ENCODE assay signal across 8 mouse cellular contexts in genomic region chr8:126550944-126551357, GRCm38 (mm10). TPM values are rescaled to one million over a fixed set of nuclear protein-coding genes. Genes with fewer than 3 reads are reported as not detected.
DNase-seq lines count a peak whose midpoint lies in the region; ATAC-seq and TF ChIP-seq lines count a peak whose summit lies in the region.

No protein-coding gene starts in this region.

- H3K4me1 ChIP-seq in ES-E14 (ENCODE audit: control insufficient read depth in 2 of 2, insufficient read depth in 2 of 2, low read length in 2 of 2, poor library complexity in 1 of 2): peaks cover 4 to 9% of the 10 kb centered on the region in 2 experiments; a peak in 2 of 4 replicates
- H3K4me1 ChIP-seq in liver, postnatal 0 days (ENCODE audit: insufficient read depth): peaks cover 24% of the 10 kb centered on the region

- no peaks in the 10 kb centered on the region for H3K27me3 ChIP-seq in liver, postnatal 0 days (ENCODE audit: insufficient read depth, low read length)

- in situ Hi-C loops in ES-E14 (cut with MboI; ENCODE audit: low sequenced_read_pairs in 2 of 2, unreplicated experiment in 2 of 2): no loop called here

- no peaks in the 10 kb centered on the region for H3K9me3 ChIP-seq in ES-E14 (ENCODE audit: control insufficient read depth, insufficient read depth, low read depth, low read length)
- no peaks in the 10 kb centered on the region for H3K9me3 ChIP-seq in liver, postnatal 0 days (ENCODE audit: low read length)

- ATAC-seq in frontal cortex, adult (ENCODE audit: low TSS enrichment): peak; percentile 68
- ATAC-seq in liver, postnatal 0 days: peak; percentile 74

- DNase-seq in frontal cortex, postnatal 25 days (ENCODE audit: low spot score in 2 of 2): no peak
- DNase-seq in ES-E14 (ENCODE audit: low read depth, low spot score): no peak
- peak; percentile 61 for DNase-seq in gastrocnemius, postnatal 25 days
- peak; percentile 46 for DNase-seq in liver, postnatal 0 days
- no peak for DNase-seq in c-Kit-positive CD71-positive TER-119-positive erythroid progenitor cells, embryonic 14.5 days (ENCODE audit: low spot score)
- no peak for DNase-seq in embryo, embryonic 10.5 days (ENCODE audit: low spot score)
- no peak for DNase-seq in cerebellum, adult 11-12 months

- no peak overlapping the region for H3K4me2 ChIP-seq in liver, postnatal 0 days (ENCODE audit: low read depth, low read length)

- H3K4me3 ChIP-seq in ES-E14 (ENCODE audit: insufficient read depth in 1 of 2, low read depth in 1 of 2, low read length in 2 of 2, poor library complexity in 1 of 2, severe bottlenecking in 1 of 2): no peak overlapping the region
- H3K4me3 ChIP-seq in liver, postnatal 0 days (ENCODE audit: low read depth, low read length): no peak overlapping the region

- TF ChIP-seq EP300 in liver, postnatal 0 days (IDR thresholded peaks at IDR 0.05; ENCODE audit: low read depth): no peak

- TF ChIP-seq CTCF in liver, postnatal 0 days (IDR thresholded peaks at IDR 0.05; ENCODE audit: low read depth): no peak

- H3K36me3 ChIP-seq in ES-E14 (ENCODE audit: control insufficient read depth, insufficient read depth, low read length, poor library complexity, severe bottlenecking): no peaks in the 10 kb centered on the region
- no peaks in the 10 kb centered on the region for H3K36me3 ChIP-seq in liver, postnatal 0 days (replicated peaks; ENCODE audit: insufficient read depth, low read length)

- 14% methylated on average over 5 of the region's 5 CpGs for WGBS in liver, postnatal 0 days (ENCODE audit: insufficient replicate concordance)

- no peak overlapping the region for H3K27ac ChIP-seq in ES-E14 (ENCODE audit: insufficient read depth, low read depth, low read length, poor library complexity, severe bottlenecking)
- H3K27ac ChIP-seq in liver, postnatal 0 days (ENCODE audit: low read depth): 0 out of 2 replicates have a peak overlapping the region, but pooled peaks have one; percentile 2

- H3K9ac ChIP-seq in ES-E14 (ENCODE audit: insufficient read depth, low read depth, low read length, poor library complexity, severe bottlenecking): no peak overlapping the region
- H3K9ac ChIP-seq in liver, postnatal 0 days (replicated peaks): no peak overlapping the region

TF ChIP-seq in ES-E14, 5 proteins besides CTCF, POLR2A, EP300 and RAD21:
- TF ChIP-seq ZC3H11A (IDR thresholded peaks at IDR 0.05; ENCODE audit: borderline replicate concordance, low read depth, low read length): no peak
- TF ChIP-seq HCFC1 (IDR thresholded peaks at IDR 0.05; ENCODE audit: borderline replicate concordance, insufficient read depth, low read length): no peak
- peak; percentile 63 for TF ChIP-seq ZNF384 (IDR thresholded peaks at IDR 0.05; ENCODE audit: low read depth, low read length)
- peak; percentile 63 for TF ChIP-seq MAFK (IDR thresholded peaks at IDR 0.05; ENCODE audit: insufficient read depth, low read depth, low read length)
- TF ChIP-seq CHD2 (IDR thresholded peaks at IDR 0.05; ENCODE audit: low read depth, low read length): no peak

RNA-seq across cellular contexts. Expression of gene Irf2bp2, which starts 42.8 kb away (rescaled TPM):
- total RNA-seq in ES-E14 (2012; rRNA removed): 21.9 and 25.7 TPM in 2 replicates
- 10 to 100 TPM; 19.0 to 35.9 TPM for total RNA-seq in gastrocnemius, postnatal 25 days (2021)
- polyA plus RNA-seq in liver, postnatal 0 days (2015; fragmentation: Nextera tagmentation; extraction: Ambion mirVana): 5.0 and 6.2 TPM in 2 replicates

Comparison
In these comparisons a context has a peak if more than half of its experiments do, and no peak if none do; other contexts are left out.
1. DNase-seq: peak in gastrocnemius, postnatal 25 days (single experiment) and liver, postnatal 0 days (single experiment); none in frontal cortex, postnatal 25 days (0 of 2), ES-E14 (single experiment), c-Kit-positive CD71-positive TER-119-positive erythroid progenitor cells, embryonic 14.5 days (single experiment), embryo, embryonic 10.5 days (single experiment) and cerebellum, adult 11-12 months (single experiment).